Comparison of ENCODE assay signal across 11 mouse cellular contexts in the genomic region with DNA sequence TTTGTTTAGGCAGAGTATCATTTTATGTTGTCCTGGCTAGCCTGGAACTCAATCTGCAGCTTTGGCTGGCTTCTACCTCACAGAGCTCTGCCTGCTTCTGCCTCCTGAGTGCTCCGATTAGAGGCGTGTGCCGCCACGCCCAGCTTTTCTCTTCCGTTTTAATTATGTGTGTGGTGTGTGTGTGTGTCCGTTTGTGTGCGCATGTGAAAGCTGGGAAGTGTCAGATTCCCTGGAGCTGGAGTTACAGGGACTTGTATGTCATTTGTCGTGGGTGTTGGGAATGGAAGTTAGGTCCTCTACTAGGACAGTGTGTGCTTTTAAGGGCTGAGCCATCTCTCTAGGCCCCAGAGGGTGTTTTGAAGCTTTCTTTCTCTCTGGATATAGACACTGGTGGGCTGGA. TPM values are rescaled to one million over a fixed set of nuclear protein-coding genes. Genes with fewer than 3 reads are reported as not detected.
DNase-seq lines count a peak whose midpoint lies in the region; ATAC-seq and TF ChIP-seq lines count a peak whose summit lies in the region.
"Had no signal": no experiment of that assay in that cellular context is flagged by ENCODE, and none has a peak within 500 bp of the region (broad histone marks: within the 10 kb centered on the region; RNA-seq: fewer than 3 reads in every experiment).

No protein-coding gene starts in this region.

- H3K9ac ChIP-seq in kidney, embryonic 14.5 days (ENCODE audit: low read depth, low read length): no peak overlapping the region
- no peak overlapping the region for H3K9ac ChIP-seq in ES-Bruce4 (ENCODE audit: low read depth, poor library complexity, severe bottlenecking)
- no peak overlapping the region for H3K9ac ChIP-seq in limb, embryonic 15.5 days
- H3K9ac ChIP-seq: liver, embryonic 13.5 days had no signal

- no peak for ATAC-seq in kidney, embryonic 14.5 days (ENCODE audit: low FRiP score, low TSS enrichment)
- no peak for ATAC-seq in limb, embryonic 15.5 days (ENCODE audit: insufficient number of reproducible peaks, low FRiP score, low TSS enrichment, low read depth)
- ATAC-seq: intestine, postnatal 0 days had no signal

- H3K9me3 ChIP-seq in kidney, embryonic 14.5 days (ENCODE audit: control insufficient read depth, low read length): no peaks in the 10 kb centered on the region
- H3K9me3 ChIP-seq in E14TG2a.4 (ENCODE audit: low read length): no peaks in the 10 kb centered on the region
- no peaks in the 10 kb centered on the region for H3K9me3 ChIP-seq in ES-Bruce4 (replicated peaks; ENCODE audit: control insufficient read depth, insufficient read depth, low read length, poor library complexity, severe bottlenecking)
- no peaks in the 10 kb centered on the region for H3K9me3 ChIP-seq in limb, embryonic 15.5 days
- H3K9me3 ChIP-seq: liver, embryonic 13.5 days had no signal

- H3K4me2 ChIP-seq in kidney, embryonic 14.5 days (replicated peaks; ENCODE audit: low read depth, low read length): no peak overlapping the region
- no peak overlapping the region for H3K4me2 ChIP-seq in limb, embryonic 15.5 days

- DNase-seq in kidney, adult 2 months: no peak
- no peak for DNase-seq in right cerebral cortex, postnatal 36 days (ENCODE audit: low spot score in 2 of 2)
- no peak for DNase-seq in retina, embryonic 14.5 days (ENCODE audit: low spot score)
- DNase-seq: liver, embryonic 13.5 days had no signal

- no peak overlapping the region for H3K4me3 ChIP-seq in kidney, adult 2 months (ENCODE audit: insufficient read depth, low read depth, low read length)
- H3K4me3 ChIP-seq in kidney, embryonic 14.5 days (ENCODE audit: low read length): no peak overlapping the region
- H3K4me3 ChIP-seq in E14TG2a.4 (replicated peaks; ENCODE audit: low read length): peak overlapping the region; percentile 51; the same call in 1 of the 2 replicates
- H3K4me3 ChIP-seq in ES-Bruce4 (ENCODE audit: low read depth, low read length): no peak overlapping the region
- no peak overlapping the region for H3K4me3 ChIP-seq in limb, embryonic 15.5 days
- H3K4me3 ChIP-seq: liver, embryonic 13.5 days had no signal

- peaks cover 20% of the 10 kb centered on the region for H3K4me1 ChIP-seq in kidney, adult 2 months (ENCODE audit: control insufficient read depth, insufficient read depth, low read length)
- peaks cover 12% of the 10 kb centered on the region for H3K4me1 ChIP-seq in kidney, embryonic 14.5 days (ENCODE audit: control insufficient read depth, insufficient read depth, low read length)
- peaks cover 76% of the 10 kb centered on the region for H3K4me1 ChIP-seq in E14TG2a.4 (replicated peaks; ENCODE audit: low read depth, low read length)
- H3K4me1 ChIP-seq in ES-Bruce4 (ENCODE audit: control insufficient read depth, insufficient read depth, low read length): peaks cover 7% of the 10 kb centered on the region
- peaks cover 17% of the 10 kb centered on the region for H3K4me1 ChIP-seq in limb, embryonic 15.5 days

- 86% methylated on average over 8 of the region's 8 CpGs for WGBS in kidney, adult 2 months
- WGBS in kidney, embryonic 14.5 days: 93% methylated on average over 8 of the region's 8 CpGs
- 92% methylated on average over 8 of the region's 8 CpGs for WGBS in limb, embryonic 15.5 days

- H3K27ac ChIP-seq in kidney, adult 2 months (ENCODE audit: insufficient read depth, low read depth, low read length): peak overlapping the region; percentile 83
- no peak overlapping the region for H3K27ac ChIP-seq in kidney, embryonic 14.5 days (ENCODE audit: low read depth, low read length)
- H3K27ac ChIP-seq in ES-Bruce4 (ENCODE audit: insufficient read depth, low read length): peak overlapping the region; percentile 1
- H3K27ac ChIP-seq in limb, embryonic 15.5 days: peak overlapping the region; percentile 81
- H3K27ac ChIP-seq: hindbrain, embryonic 14.5 days; liver, embryonic 13.5 days had no signal

- no peak for TF ChIP-seq EP300 in ES-Bruce4 (IDR thresholded peaks at IDR 0.05; ENCODE audit: insufficient read depth, low read depth, low read length)

- no peak for TF ChIP-seq CTCF in kidney, adult 2 months (conservative IDR thresholded peaks at IDR 0.05; ENCODE audit: insufficient read depth, insufficient read length, low read depth, low read length)
- no peak for TF ChIP-seq CTCF in E14TG2a.4 (conservative IDR thresholded peaks at IDR 0.05; ENCODE audit: low read length)
- TF ChIP-seq CTCF in ES-Bruce4 (IDR thresholded peaks at IDR 0.05; ENCODE audit: low read depth, low read length): no peak

- no peaks in the 10 kb centered on the region for H3K36me3 ChIP-seq in kidney, adult 2 months (ENCODE audit: control insufficient read depth, insufficient read depth, low read length)
- no peaks in the 10 kb centered on the region for H3K36me3 ChIP-seq in kidney, embryonic 14.5 days (ENCODE audit: control insufficient read depth, insufficient read depth, low read length)
- peaks cover 14% of the 10 kb centered on the region for H3K36me3 ChIP-seq in E14TG2a.4 (ENCODE audit: insufficient read depth, low read length)
- H3K36me3 ChIP-seq in ES-Bruce4 (ENCODE audit: control insufficient read depth, insufficient read depth, low read length, poor library complexity, severe bottlenecking): no peaks in the 10 kb centered on the region
- H3K36me3 ChIP-seq in limb, embryonic 15.5 days: no peaks in the 10 kb centered on the region
- H3K36me3 ChIP-seq: liver, embryonic 13.5 days had no signal

- H3K27me3 ChIP-seq in kidney, adult 2 months (replicated peaks; ENCODE audit: control insufficient read depth, insufficient read depth, low read length): no peaks in the 10 kb centered on the region
- no peaks in the 10 kb centered on the region for H3K27me3 ChIP-seq in kidney, embryonic 14.5 days (ENCODE audit: control insufficient read depth, insufficient read depth, low read length)
- H3K27me3 ChIP-seq in E14TG2a.4 (ENCODE audit: insufficient read depth, low read length): no peaks in the 10 kb centered on the region
- no peaks in the 10 kb centered on the region for H3K27me3 ChIP-seq in ES-Bruce4 (ENCODE audit: control insufficient read depth, insufficient read depth, low read length, poor library complexity, severe bottlenecking)
- H3K27me3 ChIP-seq in limb, embryonic 15.5 days: no peaks in the 10 kb centered on the region

- no peak for TF ChIP-seq POLR2A in kidney, adult 2 months (IDR thresholded peaks at IDR 0.05; ENCODE audit: low read depth, low read length)
- no peak for TF ChIP-seq POLR2A in ES-Bruce4 (IDR thresholded peaks at IDR 0.05; ENCODE audit: insufficient read depth, low read length)

RNA-seq across cellular contexts. Expression of gene Serpine1, which starts 1.1 kb away (rescaled TPM):
- 1.1 and 2.1 TPM in 2 replicates for polyA plus RNA-seq in kidney, adult 2 months (2012; rRNA removed)
- 0.26 and 0.32 TPM in 2 replicates for polyA plus RNA-seq in kidney, embryonic 14.5 days (2014; fragmentation: Nextera tagmentation; extraction: Ambion mirVana)
- 32.8 and 33.4 TPM in 2 replicates for polyA plus RNA-seq in ES-Bruce4 (2011; ENCODE audit: insufficient read depth, insufficient read length, low read depth, missing spikeins)
- polyA plus RNA-seq in limb, embryonic 15.5 days (2015; fragmentation: Nextera tagmentation; extraction: Ambion mirVana): 0.52 and 0.65 TPM in 2 replicates
- polyA plus RNA-seq: forebrain, embryonic 11.5 days had no signal

RNA-seq across cellular contexts. Expression of gene Ap1s1, which starts 27.2 kb away (rescaled TPM):
- 57.7 and 67.0 TPM in 2 replicates for polyA plus RNA-seq in kidney, adult 2 months (2012; rRNA removed)
- 145 and 152 TPM in 2 replicates for polyA plus RNA-seq in kidney, embryonic 14.5 days (2014; fragmentation: Nextera tagmentation; extraction: Ambion mirVana)
- polyA plus RNA-seq in ES-Bruce4 (2011; ENCODE audit: insufficient read depth, insufficient read length, low read depth, missing spikeins): 68.6 and 78.9 TPM in 2 replicates
- polyA plus RNA-seq in limb, embryonic 15.5 days (2015; fragmentation: Nextera tagmentation; extraction: Ambion mirVana): 161 and 178 TPM in 2 replicates

RNA-seq across cellular contexts. Expression of gene Trim56, which starts 42.9 kb away (rescaled TPM):
- 10.2 and 14.4 TPM in 2 replicates for polyA plus RNA-seq in kidney, adult 2 months (2012; rRNA removed)
- 9.7 TPM in 2 replicates for polyA plus RNA-seq in kidney, embryonic 14.5 days (2014; fragmentation: Nextera tagmentation; extraction: Ambion mirVana)
- polyA plus RNA-seq in ES-Bruce4 (2011; ENCODE audit: insufficient read depth, insufficient read length, low read depth, missing spikeins): 15.2 and 16.1 TPM in 2 replicates
- polyA plus RNA-seq in limb, embryonic 15.5 days (2015; fragmentation: Nextera tagmentation; extraction: Ambion mirVana): 7.6 and 8.8 TPM in 2 replicates

RNA-seq across cellular contexts. Expression of gene Vgf, which starts 46.9 kb away (rescaled TPM):
- polyA plus RNA-seq in kidney, adult 2 months (2012; rRNA removed): 0.03 and 0.08 TPM in 2 replicates
- 0.16 and 0.36 TPM in 2 replicates for polyA plus RNA-seq in kidney, embryonic 14.5 days (2014; fragmentation: Nextera tagmentation; extraction: Ambion mirVana)
- 3.7 and 5.7 TPM in 2 replicates for polyA plus RNA-seq in ES-Bruce4 (2011; ENCODE audit: insufficient read depth, insufficient read length, low read depth, missing spikeins)
- polyA plus RNA-seq in limb, embryonic 15.5 days (2015; fragmentation: Nextera tagmentation; extraction: Ambion mirVana): 0.06 and 0.09 TPM in 2 replicates
- polyA plus RNA-seq: liver, embryonic 13.5 days had no signal

Comparison
In these comparisons a context has a peak if more than half of its experiments do, and no peak if none do; other contexts are left out.
1. RNA of gene Serpine1, which starts 1.1 kb away (polyA plus RNA-seq): 32.8 to 33.4 TPM in ES-Bruce4; 1.1 to 2.1 TPM in kidney, adult 2 months, 0.52 to 0.65 TPM in limb, embryonic 15.5 days and 0.26 to 0.32 TPM in kidney, embryonic 14.5 days; every median in the first group is over 10 times any median in the second.